Mouse (Mus musculus): ENCODE results near the gene Exoc2. TPM values are rescaled to one million over a fixed set of nuclear protein-coding genes. Genes with fewer than 3 reads are reported as not detected.
A peak's percentile ranks its signal among the peaks of the same experiment; 100 is the strongest.

The Exoc2 gene
- total RNA-seq (2021): 10 to 100 TPM; 24.3 to 29.0 TPM
- long read RNA-seq, experiment 1, full-length matches to known transcripts: 9 of 14 reads
- long read RNA-seq, experiment 1, partial matches to known transcripts: 2 of 14 reads
- long read RNA-seq, experiment 1, other reads (novel, unspliced or antisense): 3 of 14 reads
- long read RNA-seq, experiment 2, full-length matches to known transcripts: 10 of 27 reads
- long read RNA-seq, experiment 2, partial matches to known transcripts: 6 of 27 reads
- long read RNA-seq, experiment 2, other reads (novel, unspliced or antisense): 11 of 27 reads

GRCm38 (mm10) chr13:30973501-30974246 lies at the start of gene Exoc2, which contains the start of gene Gm5447:
Gene Exoc2, minus strand, starts transcription at chr13:30974093.
Gene Gm5447, plus strand, starts transcription at chr13:30974204.
- DNase-seq (ENCODE audit: low spot score in 2 of 2): peak; percentile 81 to 83

- no peak for DNase-seq (ENCODE audit: low spot score in 2 of 2)
Observed at GRCm38 (mm10) chr13:31023664-31024063, 49.8 kb upstream of the Exoc2 start.

DNA sequence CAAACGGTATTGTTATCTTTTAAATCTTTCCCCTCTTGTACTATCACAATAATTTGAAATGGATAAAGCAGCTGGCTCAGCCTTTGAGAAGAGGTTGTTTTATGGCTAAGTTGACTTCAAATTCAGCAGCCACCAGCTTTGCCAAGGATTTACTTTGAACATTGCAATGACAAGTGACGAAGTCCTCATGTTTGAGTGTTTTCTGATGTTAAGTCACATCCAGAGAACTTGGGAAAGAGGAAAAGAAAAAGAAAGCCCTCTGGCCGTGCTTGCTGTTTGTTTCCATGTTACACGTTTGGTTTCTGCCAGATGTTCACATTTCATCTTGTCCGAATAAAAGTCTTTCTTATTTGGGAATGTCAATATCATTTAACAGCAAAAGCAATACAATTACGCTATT lies 48.0 kb upstream of the Exoc2 start:
- DNase-seq (ENCODE audit: low spot score in 2 of 2): no peak

GRCm38 (mm10) chr13:31021514-31021913 lies 47.6 kb upstream of the Exoc2 start:
- DNase-seq (ENCODE audit: low spot score in 2 of 2): no peak

- no peak for DNase-seq (ENCODE audit: low spot score in 2 of 2)
Observed at GRCm38 (mm10) chr13:31017545-31017944, 43.7 kb upstream of the Exoc2 start.

GRCm38 (mm10) chr13:31004995-31005394 lies 31.1 kb upstream of the Exoc2 start:
- no peak for DNase-seq (ENCODE audit: low spot score in 2 of 2)

- DNase-seq (ENCODE audit: low spot score in 2 of 2): no peak
Observed at GRCm38 (mm10) chr13:31004458-31004857, 30.6 kb upstream of the Exoc2 start.

DNA sequence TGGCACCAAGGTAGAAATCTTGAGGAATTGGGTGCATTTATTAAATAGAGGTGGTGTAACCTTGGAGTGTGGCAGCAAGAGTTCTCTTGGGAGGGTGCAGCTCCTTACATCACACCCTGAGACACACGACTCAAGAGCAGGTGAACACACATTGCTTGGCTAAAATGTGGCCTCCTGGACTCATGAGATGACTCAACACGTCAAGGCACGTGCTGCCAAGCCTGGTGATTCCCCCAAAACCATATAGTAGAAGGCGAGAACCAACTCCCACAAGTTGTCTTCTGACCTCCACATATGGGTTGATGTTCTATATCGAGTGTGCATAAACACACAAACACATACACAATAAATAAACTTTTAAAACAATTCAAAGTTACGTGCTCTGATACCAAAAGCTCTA lies 25.9 kb upstream of the Exoc2 start:
- DNase-seq (ENCODE audit: low spot score in 2 of 2): no peak

- no peak for DNase-seq (ENCODE audit: low spot score in 2 of 2)
Observed at GRCm38 (mm10) chr13:30997526-30998253, 23.8 kb upstream of the Exoc2 start.

- no peak for DNase-seq (ENCODE audit: low spot score in 2 of 2)
Observed at GRCm38 (mm10) chr13:30994249-30994858, 20.5 kb upstream of the Exoc2 start.

GRCm38 (mm10) chr13:30993819-30994218 lies 19.9 kb upstream of the Exoc2 start:
- DNase-seq (ENCODE audit: low spot score in 2 of 2): peak in 1 of 2 experiments; percentile 31

DNA sequence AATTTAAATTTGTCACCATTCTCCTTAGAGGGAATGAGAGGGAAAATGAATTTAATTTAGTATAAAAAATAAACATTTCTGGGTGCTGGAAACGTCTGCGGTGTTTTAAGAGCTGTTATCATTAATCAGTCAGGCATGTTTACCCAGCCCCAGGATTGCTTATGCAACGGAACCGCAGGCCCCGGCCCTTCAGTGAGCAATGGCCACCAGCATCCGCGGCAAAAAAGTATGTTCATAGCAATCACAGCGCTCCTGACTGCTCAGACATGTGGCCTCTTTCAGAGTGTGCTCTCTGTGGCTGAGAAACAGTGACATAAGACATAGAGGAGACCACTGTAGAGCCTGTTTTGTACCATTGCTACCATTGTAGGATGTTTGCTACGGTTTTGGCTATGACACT lies 16.3 kb upstream of the Exoc2 start:
- DNase-seq (ENCODE audit: low spot score in 2 of 2): no peak

GRCm38 (mm10) chr13:30989710-30990109 lies 15.8 kb upstream of the Exoc2 start:
- no peak for DNase-seq (ENCODE audit: low spot score in 2 of 2)

- no peak for DNase-seq (ENCODE audit: low spot score in 2 of 2)
Observed at GRCm38 (mm10) chr13:30987686-30988085, 13.8 kb upstream of the Exoc2 start.

GRCm38 (mm10) chr13:30986934-30987455 lies 13.1 kb upstream of the Exoc2 start:
- no peak for DNase-seq (ENCODE audit: low spot score in 2 of 2)

DNA sequence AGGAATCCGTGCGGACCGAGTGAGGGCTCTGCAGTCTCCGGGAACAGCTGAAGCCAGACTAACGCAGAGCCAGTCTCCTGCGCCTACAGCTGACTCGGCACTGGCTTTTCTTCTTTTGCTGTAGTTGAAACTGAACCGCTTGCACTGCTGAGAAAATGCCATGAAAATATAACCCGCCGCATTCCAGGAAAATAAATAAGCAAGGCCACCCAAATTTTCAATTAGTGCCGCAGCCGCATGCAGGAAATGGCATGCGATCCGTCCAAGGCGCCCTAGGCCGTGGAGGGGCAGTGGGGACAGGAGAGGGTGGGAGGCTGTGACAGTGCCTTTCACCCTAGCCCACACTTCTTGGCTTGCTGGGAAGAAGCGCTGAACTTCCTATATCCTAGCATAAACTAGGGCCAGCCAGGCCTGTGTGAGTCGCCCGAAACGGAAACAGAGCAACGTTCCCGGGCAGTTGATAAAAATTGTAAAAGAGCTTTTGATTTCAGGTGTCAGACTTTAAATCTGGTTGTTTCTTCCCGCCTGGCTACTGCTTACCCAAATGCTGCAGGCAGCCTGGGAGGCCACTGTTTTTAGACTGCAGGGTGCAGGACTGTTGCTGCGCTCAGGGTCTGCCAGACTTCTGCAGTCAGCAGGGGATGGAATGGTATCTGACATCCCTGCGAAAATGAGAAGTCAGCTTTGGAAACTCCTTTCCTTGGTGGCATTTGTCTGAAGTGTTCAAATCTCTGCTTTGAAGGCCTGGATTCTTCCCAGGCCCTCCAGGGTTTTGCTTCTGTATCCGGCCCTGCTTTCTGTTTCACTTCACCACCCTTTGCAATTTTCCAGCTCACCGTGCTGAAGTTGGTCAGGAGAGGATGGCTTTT lies 11.9 kb upstream of the Exoc2 start:
- DNase-seq (ENCODE audit: low spot score in 2 of 2): peak; percentile 41

DNA sequence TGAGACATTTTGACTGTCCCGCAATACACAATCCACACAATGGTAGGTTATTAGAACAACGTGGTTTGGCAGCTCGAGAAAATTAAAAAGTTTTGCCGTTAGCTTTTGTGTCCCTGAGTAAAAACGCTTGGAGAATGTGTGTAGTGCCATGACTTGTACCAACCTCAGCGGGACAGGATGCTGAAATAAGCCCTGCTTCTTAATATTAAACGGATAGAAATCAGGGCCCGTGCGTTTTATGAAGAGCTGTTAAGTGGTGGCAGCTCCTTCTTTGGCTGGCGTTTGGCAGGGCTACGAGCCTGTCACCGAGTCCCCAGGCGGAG lies 11.3 kb upstream of the Exoc2 start:
- no peak for DNase-seq (ENCODE audit: low spot score in 2 of 2)

DNA sequence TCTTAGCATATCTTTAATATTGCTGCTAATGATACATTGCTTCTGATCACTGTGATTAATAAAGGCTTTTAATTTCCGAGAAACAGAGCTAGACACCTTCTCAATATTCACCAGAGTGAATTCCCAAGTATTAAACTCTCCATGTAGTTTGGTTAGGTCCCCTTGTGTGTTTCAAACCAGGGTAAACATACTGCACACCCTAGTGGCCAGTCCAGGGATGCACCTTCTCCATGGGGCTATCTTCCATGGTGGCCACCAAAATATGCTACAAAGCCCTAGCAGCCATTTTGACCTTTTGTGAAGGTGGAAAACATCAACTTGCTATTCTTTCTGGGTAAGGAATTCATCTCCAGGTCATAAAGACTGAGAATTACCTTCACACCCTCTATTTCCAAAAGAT lies 7.8 kb upstream of the Exoc2 start:
- peak; percentile 43 to 44 for DNase-seq (ENCODE audit: low spot score in 2 of 2)

DNA sequence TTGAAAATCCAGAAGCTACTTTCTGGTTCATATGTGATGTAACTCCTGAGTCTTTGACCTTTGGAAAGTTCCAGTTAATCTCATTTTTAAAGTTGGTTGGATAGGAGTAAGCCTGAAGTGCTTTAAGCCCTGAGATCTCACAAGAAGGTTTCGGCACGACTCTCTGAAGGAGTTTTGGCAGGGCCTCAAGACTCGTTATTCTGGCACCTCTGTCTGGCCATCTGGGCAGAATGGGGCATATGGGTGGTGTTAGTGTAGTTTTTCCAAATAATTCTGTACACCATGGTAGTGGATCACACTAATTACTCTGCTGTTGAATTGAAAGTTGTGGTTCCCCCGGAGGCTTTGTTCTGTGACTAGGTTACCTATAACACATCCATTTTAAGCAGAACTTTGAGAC lies 4.3 kb upstream of the Exoc2 start:
- no peak for DNase-seq (ENCODE audit: low spot score in 2 of 2)

GRCm38 (mm10) chr13:30976536-30977084 lies 2.7 kb upstream of the Exoc2 start:
- no peak for DNase-seq (ENCODE audit: low spot score in 2 of 2)

Data from adrenal gland, adult 18-20 months (tissue).